15 mouse cellular contexts compared by ENCODE assay signal in the genomic region with DNA sequence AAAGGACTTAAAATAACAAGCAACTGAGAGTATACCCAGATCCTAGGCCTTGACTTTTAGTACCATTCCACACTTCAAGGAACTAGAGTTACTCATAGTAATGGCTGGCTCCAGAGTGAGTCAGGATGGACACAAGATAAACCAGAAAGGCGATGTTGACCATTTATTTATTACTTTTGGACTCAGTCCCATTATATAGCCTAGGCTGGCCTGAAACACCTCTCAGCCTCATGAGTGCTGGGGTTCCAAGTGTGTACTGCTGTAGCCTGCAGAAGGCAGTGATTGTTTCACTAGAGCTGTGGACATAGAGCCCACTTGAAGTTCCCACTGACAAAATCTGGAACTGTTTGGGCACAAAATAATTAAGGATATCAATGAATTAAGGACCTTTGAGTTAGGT. TPM values are rescaled to one million over a fixed set of nuclear protein-coding genes. Genes with fewer than 3 reads are reported as not detected.
DNase-seq lines count a peak whose midpoint lies in the region.
"Had no signal": no experiment of that assay in that cellular context is flagged by ENCODE, and none has a peak within 500 bp of the region (broad histone marks: within the 10 kb centered on the region; RNA-seq: fewer than 3 reads in every experiment).

No protein-coding gene starts in this region.

- DNase-seq in adrenal gland, postnatal 10 days, result peak; percentile 9
- no peak for DNase-seq in adrenal gland, postnatal 25 days
- DNase-seq in 3T3-L1 (ENCODE audit: low read depth, low spot score) (peak; percentile 15), NIH3T3 (ENCODE audit: low read depth) (peak; percentile 31)
- DNase-seq in kidney, postnatal 14 days, result no peak
- DNase-seq in gastrocnemius, adult 18-20 months (ENCODE audit: low spot score), result no peak
- DNase-seq: cerebellum, adult 18-20 months; cerebellum, adult 9-10 months; cerebellum, postnatal 14 days; gastrocnemius, adult 2 months; gastrocnemius, postnatal 14 days; heart, adult 18-20 months; heart, postnatal 10 days; heart, postnatal 4 days; kidney, adult 18-20 months had no signal

RNA-seq across cellular contexts. Expression of gene Eif4enif1, which starts 10.3 kb away (rescaled TPM):
- total RNA-seq in adrenal gland, postnatal 10 days (2021), result 10 to 100 TPM; 56.2 to 57.8 TPM
- 60.1 and 67.3 TPM in 2 replicates for total RNA-seq in adrenal gland, postnatal 25 days (2021)
- total RNA-seq in gastrocnemius, adult 18-20 months (2021), result 10 to 100 TPM; 32.9 to 38.2 TPM

RNA-seq across cellular contexts. Expression of gene Sfi1, which starts 19.3 kb away (rescaled TPM):
- 10 to 100 TPM; 30.0 to 62.1 TPM for total RNA-seq in adrenal gland, postnatal 10 days (2021)
- 92.1 and 96.9 TPM in 2 replicates for total RNA-seq in adrenal gland, postnatal 25 days (2021)
- 10 to 100 TPM in 1 of 2 experiments, 1 to 10 TPM in 1; 9.8 to 12.4 TPM for total RNA-seq in gastrocnemius, adult 18-20 months (2021)

RNA-seq across cellular contexts. Expression of gene Drg1, which starts 53.7 kb away (rescaled TPM):
- total RNA-seq in adrenal gland, postnatal 10 days (2021), result 10 to 100 TPM; 84.3 to 91.6 TPM
- 90.8 and 117 TPM in 2 replicates for total RNA-seq in adrenal gland, postnatal 25 days (2021)
- 10 to 100 TPM; 44.5 to 45.0 TPM for total RNA-seq in gastrocnemius, adult 18-20 months (2021)

Comparison
In these comparisons a context has a peak if more than half of its experiments do, and no peak if none do; other contexts are left out.
1. DNase-seq: peak in adrenal gland, postnatal 10 days (single experiment), 3T3-L1 (single experiment) and NIH3T3 (single experiment); none in adrenal gland, postnatal 25 days (single experiment), kidney, postnatal 14 days (single experiment) and gastrocnemius, adult 18-20 months (single experiment).